Mouse (Mus musculus) C2C12 (cell line): Measurements from ENCODE around the gene Slc29a4. TPM values are rescaled to one million over a fixed set of nuclear protein-coding genes. Genes with fewer than 3 reads are reported as not detected.

Experiments used
- H3K27me3 ChIP-seq: one replicate; pipeline ENCODE4 v1.6.1; 2011; ENCODE audit not compliant: control insufficient read depth, insufficient read depth, insufficient read length
- H3K36me3 ChIP-seq: one replicate; pipeline ENCODE4 v1.6.1; 2011; ENCODE audit not compliant: control insufficient read depth, insufficient read depth
- H3K4me3 ChIP-seq: one replicate; pipeline ENCODE4 v1.5.1; 2011; ENCODE audit warnings: mild to moderate bottlenecking, control low read depth; ENCODE audit not compliant: poor library complexity, insufficient read depth, severe bottlenecking
- H3K79me2 ChIP-seq: one replicate; pipeline ENCODE4 v1.6.1; 2011; ENCODE audit not compliant: control insufficient read depth, insufficient read depth
- H3K79me3 ChIP-seq: one replicate; pipeline ENCODE4 v1.6.1; 2011; ENCODE audit warnings: low read depth, control low read depth
- H3ac ChIP-seq: one replicate; pipeline ENCODE3; 2011; ENCODE audit warnings: low read depth; ENCODE audit not compliant: control insufficient read depth, insufficient read length
- CEBPB ChIP-seq: IDR thresholded peaks from one replicate; pipeline ENCODE4 v1.6.1; 2011; ENCODE audit warnings: low read depth, mild to moderate bottlenecking, control low read depth, moderate library complexity
- CTCF ChIP-seq: IDR thresholded peaks from one replicate; pipeline ENCODE4 v1.5.1; 2011; ENCODE audit not compliant: control insufficient read depth, insufficient read depth, insufficient read length
- FOSL1 ChIP-seq: IDR thresholded peaks from one replicate; pipeline ENCODE4 v1.8.0; 2011; ENCODE audit warnings: mild to moderate bottlenecking, low read length; ENCODE audit not compliant: poor library complexity, insufficient read depth, severe bottlenecking
- MAX ChIP-seq: IDR thresholded peaks from one replicate; pipeline ENCODE4 v1.6.1; 2011; ENCODE audit warnings: mild to moderate bottlenecking, control low read depth
- MYOD1 ChIP-seq: IDR thresholded peaks from one replicate; pipeline ENCODE4 v1.6.1; 2011; ENCODE audit warnings: low read depth; ENCODE audit not compliant: control insufficient read depth, insufficient read length
- MYOG ChIP-seq: IDR thresholded peaks from one replicate; pipeline ENCODE4 v1.6.1; 2011; ENCODE audit not compliant: control insufficient read depth, insufficient read length; ENCODE audit errors: extremely low read depth
- USF1 ChIP-seq: IDR thresholded peaks from one replicate; pipeline ENCODE4 v1.6.1; 2011; ENCODE audit warnings: low read depth, mild to moderate bottlenecking, control low read depth, moderate library complexity
- polyA plus RNA-seq: library from polyadenylated mRNA; unstranded; fragments of >200 nt; fragmentation: generic; extraction: Trizol; gene quantifications from one replicate; pipeline ENCODE4 v1.2.1, GENCODE M21; 2012; ENCODE audit warnings: missing spikeins

Gene Slc29a4
- polyA plus RNA-seq, 1 experiment, result 0.05 TPM

DNA sequence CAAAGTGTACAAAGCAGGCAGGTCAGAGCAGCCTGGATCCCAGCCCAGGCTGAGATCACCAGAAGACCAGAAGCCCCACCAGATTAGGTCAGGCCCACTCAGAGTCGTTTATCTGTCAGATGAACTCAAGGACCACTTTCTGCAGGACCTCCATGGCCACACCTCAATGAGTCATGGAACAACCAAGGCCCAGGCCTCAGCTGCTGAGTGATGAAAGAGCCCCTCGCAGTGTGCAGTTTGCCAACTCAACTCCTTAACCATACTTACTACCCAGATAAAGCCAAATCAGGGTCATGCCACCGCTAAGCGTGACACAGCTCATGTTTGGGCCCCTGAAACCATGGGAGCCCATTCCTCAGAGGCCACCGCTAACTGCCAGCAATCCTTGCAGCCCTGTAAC lies 15.4 kb downstream of the Slc29a4 start:
- no peak for TF ChIP-seq CTCF
- no peak for TF ChIP-seq USF1
- TF ChIP-seq CEBPB, result no peak
- TF ChIP-seq MYOG, result no peak
- no peak for TF ChIP-seq MYOD1
- TF ChIP-seq FOSL1, result no peak
- TF ChIP-seq MAX, result no peak
- no peak overlapping the region for H3ac ChIP-seq
- H3K27me3 ChIP-seq, result peaks cover 22% of the 10 kb centered on the region
- no peaks in the 10 kb centered on the region for H3K79me2 ChIP-seq
- H3K36me3 ChIP-seq, result no peaks in the 10 kb centered on the region
- H3K79me3 ChIP-seq, result no peaks in the 10 kb centered on the region
- no peak overlapping the region for H3K4me3 ChIP-seq

DNA sequence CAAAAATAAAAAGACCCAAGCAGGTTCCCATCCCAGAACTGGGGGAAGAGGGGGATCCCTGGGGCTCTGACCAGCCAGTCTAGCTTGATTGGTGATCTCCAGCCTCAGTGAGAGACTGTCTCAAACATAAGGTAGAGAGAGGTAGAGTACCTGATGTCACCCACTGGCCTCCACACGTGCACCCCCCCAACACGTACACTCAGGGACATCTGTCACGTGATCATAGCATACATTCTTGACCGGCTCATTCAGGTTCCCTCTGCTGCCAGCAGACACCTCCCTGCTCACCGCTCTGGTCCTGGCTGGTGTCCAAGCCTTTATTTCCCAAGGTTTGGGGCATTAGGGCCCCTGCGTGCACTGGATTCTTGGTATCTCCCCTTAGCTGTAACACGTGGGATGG lies 17.1 kb downstream of the Slc29a4 start:
- no peak for TF ChIP-seq MYOD1
- TF ChIP-seq USF1, result no peak
- H3K36me3 ChIP-seq, result no peaks in the 10 kb centered on the region
- no peak overlapping the region for H3K4me3 ChIP-seq
- no peaks in the 10 kb centered on the region for H3K79me3 ChIP-seq
- no peaks in the 10 kb centered on the region for H3K79me2 ChIP-seq
- peaks cover 9% of the 10 kb centered on the region for H3K27me3 ChIP-seq
- no peak overlapping the region for H3ac ChIP-seq

DNA sequence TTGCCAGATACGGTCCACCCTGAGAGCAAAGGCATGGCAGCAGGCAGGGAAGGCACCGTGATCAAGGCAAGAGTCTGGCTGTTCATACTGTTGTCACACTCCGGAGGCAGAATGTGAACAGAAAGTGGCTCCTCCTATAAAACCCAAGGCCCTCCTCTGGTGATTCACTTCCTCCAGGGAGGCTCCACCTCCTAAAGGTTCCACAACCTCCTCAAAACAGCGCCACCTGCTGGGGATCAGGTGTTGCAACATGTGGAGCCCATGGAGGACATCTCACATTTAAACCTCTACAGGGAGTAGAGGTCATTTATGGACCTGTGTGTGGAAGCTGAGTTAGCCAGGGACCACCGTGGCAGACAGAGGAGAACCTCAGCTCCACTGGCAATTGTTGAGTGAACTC lies 20.1 kb downstream of the Slc29a4 start:
- H3K27me3 ChIP-seq, result peaks cover 22% of the 10 kb centered on the region
- no peak overlapping the region for H3K4me3 ChIP-seq
- no peaks in the 10 kb centered on the region for H3K79me3 ChIP-seq
- no peaks in the 10 kb centered on the region for H3K36me3 ChIP-seq
- H3K79me2 ChIP-seq, result no peaks in the 10 kb centered on the region
- no peak overlapping the region for H3ac ChIP-seq
- TF ChIP-seq MAX (no peak), USF1 (no peak), MYOD1 (no peak), CTCF (no peak), CEBPB (no peak), FOSL1 (no peak), MYOG (no peak)

DNA sequence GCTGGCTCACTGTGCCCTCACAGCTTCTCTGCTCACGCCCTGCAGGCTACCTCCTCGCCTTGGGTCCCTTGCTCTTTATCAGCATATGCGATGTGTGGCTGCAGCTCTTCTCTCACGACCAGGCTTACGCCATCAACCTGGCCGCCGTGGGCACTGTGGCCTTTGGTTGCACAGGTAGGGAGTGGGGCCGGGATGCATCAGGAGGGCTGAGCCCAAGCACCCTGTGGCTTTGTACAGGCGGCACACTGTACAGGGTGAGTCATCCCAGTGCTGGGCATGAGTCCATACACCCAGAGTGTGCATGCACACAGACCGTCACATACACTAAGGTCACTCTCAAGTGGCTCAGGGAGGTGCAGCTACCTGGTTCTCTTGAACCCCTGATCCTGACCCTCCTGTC lies 21.7 kb downstream of the Slc29a4 start:
- Histone ChIP-seq H3K79me2 (no peaks in the 10 kb centered on the region), H3K4me3 (no peak overlapping the region), H3ac (no peak overlapping the region), H3K79me3 (no peaks in the 10 kb centered on the region), H3K36me3 (no peaks in the 10 kb centered on the region), H3K27me3 (peaks cover 23% of the 10 kb centered on the region)
- TF ChIP-seq USF1 (no peak), MYOG (no peak), MYOD1 (no peak), MAX (no peak), CTCF (no peak), FOSL1 (no peak)

DNA sequence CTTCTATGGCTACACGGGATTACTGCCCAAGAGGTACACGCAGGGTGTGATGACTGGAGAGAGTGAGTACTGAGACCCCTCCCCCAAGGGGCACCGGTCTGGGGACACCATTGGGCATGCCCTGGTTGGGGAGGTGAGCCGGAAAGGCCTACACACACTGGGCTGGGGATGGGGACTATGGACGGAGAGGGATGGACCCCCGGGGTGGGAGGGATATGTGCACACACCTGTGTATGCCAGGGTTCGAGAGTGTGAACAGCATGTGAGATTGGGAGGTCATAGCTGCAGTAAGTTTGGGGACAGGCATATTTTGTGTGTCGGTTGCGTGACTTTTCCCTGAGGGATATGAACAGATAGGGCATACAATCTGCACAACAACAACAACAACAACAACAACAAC lies 22.7 kb downstream of the Slc29a4 start:
- no peak overlapping the region for H3ac ChIP-seq
- H3K79me3 ChIP-seq, result no peaks in the 10 kb centered on the region
- no peaks in the 10 kb centered on the region for H3K79me2 ChIP-seq
- peaks cover 23% of the 10 kb centered on the region for H3K27me3 ChIP-seq
- no peak for TF ChIP-seq FOSL1
- no peak for TF ChIP-seq MYOD1
- no peak for TF ChIP-seq MYOG
- no peak for TF ChIP-seq CTCF
- no peak for TF ChIP-seq USF1
- no peak for TF ChIP-seq MAX
- no peak for TF ChIP-seq CEBPB
- no peak overlapping the region for H3K4me3 ChIP-seq
- H3K36me3 ChIP-seq, result no peaks in the 10 kb centered on the region

DNA sequence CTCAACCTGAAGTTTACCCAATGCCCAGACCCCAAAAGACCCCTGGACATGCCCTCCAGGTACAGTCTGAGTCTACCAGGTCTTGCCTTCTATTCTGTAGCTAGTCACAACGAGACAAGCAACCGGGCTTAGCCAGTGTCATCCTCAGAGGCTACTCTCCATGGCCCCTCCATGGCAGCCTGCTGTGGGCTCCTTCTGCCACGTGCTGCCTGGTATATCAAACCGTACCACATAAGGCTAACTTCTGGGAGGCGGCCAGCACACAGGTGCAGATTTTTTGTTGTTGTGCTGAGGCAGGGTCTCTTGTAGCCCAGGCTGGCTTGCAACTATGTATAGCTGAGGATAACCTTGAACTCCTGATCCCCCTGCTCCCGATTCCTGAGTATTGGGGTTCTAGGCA lies 23.7 kb downstream of the Slc29a4 start:
- Histone ChIP-seq H3ac (no peak overlapping the region), H3K79me2 (no peaks in the 10 kb centered on the region), H3K4me3 (no peak overlapping the region), H3K27me3 (peaks cover 23% of the 10 kb centered on the region), H3K79me3 (no peaks in the 10 kb centered on the region), H3K36me3 (no peaks in the 10 kb centered on the region)
- TF ChIP-seq CTCF, result no peak
- no peak for TF ChIP-seq USF1
- no peak for TF ChIP-seq MYOG
- no peak for TF ChIP-seq MYOD1
- TF ChIP-seq FOSL1, result no peak
- no peak for TF ChIP-seq CEBPB
- TF ChIP-seq MAX, result no peak
